Mouse (Mus musculus) spleen, adult 10 weeks (tissue): ENCODE data around the gene Adh7. TPM values are rescaled to one million over a fixed set of nuclear protein-coding genes. Genes with fewer than 3 reads are reported as not detected.

ENCODE experiments used
- polyA plus RNA-seq: library from polyadenylated mRNA; stranded (reverse); fragments of 350-450 nt; fragmentation: Illumina TruSeq; extraction: RNeasy Lipid Tissue Mini Kit (QIAGEN cat#74804); gene quantifications from one replicate; pipeline ENCODE4 v1.2.3, GENCODE M21; 2015; ENCODE audit warnings: low replicate concordance; ENCODE audit not compliant: insufficient read depth

Adh7 gene
- not detected for polyA plus RNA-seq

DNA sequence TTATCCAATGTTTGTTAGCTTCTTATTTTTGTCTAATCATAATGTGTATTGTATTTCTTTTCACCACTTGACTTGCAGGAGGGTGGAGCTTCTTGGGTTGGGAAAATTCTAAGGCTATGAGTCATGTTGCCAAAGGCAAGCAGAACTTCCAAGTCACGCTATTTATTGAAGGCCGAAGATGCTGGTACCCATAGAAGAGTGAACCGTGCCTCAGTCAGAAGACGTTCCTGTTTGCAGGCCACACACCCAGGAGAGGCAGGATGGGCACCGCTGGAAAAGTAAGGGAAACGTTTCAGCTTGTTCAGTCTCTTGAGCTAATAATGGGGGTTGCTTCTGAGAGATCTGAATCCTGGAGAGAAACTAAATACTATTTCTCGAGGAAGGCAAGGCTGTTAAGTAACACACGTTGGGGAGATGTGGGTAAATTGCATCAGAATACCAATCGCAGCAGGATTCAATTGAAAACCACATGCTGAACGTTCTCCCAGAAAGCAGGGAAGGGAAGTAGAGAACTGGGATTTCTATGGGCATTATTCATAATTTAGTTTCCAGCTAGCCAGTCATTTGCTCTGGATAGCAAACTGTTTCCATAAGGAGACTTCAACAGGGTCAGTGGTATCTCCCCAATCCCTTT is at the start of gene Adh7:
Adh7 (plus strand) TSS at position 130 of the 634 bp plus-strand sequence.

DNA sequence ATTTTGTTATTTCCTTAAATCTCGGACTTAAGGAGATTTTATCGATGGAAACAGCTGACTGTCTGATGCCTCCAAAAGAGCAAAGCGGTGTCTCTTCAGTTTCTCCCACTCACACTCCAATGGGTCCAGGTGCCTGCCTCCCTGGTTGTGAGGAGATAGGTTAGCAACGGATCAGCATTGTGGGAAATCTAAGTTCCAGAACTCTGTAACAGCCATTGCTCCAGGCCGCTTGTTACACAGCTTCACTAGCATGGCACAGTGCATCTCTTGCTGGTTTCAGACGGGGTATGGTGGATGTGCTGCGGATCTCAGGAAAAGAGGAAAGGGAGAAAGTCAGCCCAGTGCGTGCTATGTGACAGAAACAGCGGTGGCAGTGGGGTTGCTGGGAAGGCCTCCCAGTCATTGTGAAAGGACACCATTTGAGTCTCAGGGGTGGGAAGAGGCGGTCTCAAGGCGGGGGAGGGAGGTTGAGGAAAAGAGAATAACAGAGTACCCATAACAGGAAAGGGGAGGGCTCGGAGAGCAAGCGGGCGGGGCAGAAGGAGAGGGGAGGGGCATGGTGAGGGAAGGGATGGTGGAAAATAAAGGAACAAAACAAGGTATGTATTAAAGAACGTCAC is 23.8 kb upstream of the Adh7 start, which contains the start of gene 4930579F01Rik:
4930579F01Rik (minus strand) TSS at position 143 of the 620 bp plus-strand sequence.

DNA sequence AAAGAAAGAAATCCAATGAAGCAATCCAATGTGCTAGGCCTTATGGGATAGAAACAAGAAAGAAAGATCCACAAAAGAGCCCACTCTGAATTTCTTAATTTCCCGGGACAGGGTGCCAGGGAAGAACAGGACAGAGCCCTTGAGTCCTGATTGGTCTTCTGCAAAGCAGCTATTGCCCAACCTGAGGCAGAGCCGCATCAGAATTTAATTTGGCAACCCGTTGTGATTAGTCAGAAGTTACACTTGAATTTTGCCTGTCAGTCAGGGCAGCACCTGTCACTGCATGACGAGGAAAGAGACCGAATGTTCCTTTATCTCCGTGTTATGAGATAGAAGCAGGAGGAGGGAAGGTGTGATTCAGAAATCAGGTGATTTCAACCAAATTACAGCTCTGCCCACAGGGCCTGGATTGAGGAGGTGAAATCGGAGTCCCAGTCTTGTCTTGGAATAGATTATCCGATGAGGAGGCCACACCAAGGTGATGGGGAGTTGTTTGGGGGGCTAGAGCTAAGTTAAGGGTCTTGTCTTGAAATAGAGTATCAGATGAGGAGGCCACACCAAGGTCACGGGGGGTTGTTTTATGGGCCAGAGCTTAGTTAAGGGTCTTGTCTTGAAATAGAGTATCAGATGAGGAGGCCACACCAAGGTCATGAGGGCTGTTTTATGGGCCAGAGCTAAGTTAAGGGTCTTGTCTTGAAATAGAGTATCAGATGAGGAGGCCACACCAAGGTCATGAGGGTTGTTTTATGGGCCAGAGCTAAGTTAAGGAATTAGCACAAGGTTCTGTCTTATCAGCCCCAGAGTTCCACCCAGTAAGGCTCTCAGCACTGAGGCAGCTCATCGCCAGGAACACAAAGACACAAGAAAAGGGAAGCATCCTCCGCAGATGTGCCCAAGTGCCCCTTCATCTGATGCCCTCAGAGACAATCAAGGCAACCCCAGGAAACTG is 43.4 kb downstream of the Adh7 start, which contains the start of gene Adh1:
Adh1 (plus strand) TSS at position 271 of the 949 bp plus-strand sequence.

Other genes with a start within 250 kb of the Adh7 start
- 50.9 TPM for gene Dapp1, start 236.2 kb upstream of the Adh7 start, polyA plus RNA-seq
- gene 1110002E22Rik, start 152.7 kb upstream of the Adh7 start, polyA plus RNA-seq: 0.19 TPM
- not detected for gene Gm5105, start 150.4 kb upstream of the Adh7 start, polyA plus RNA-seq
- gene Trmt10a, start 74.3 kb upstream of the Adh7 start, polyA plus RNA-seq: 14.4 TPM
- gene Mttp, start 72.8 kb upstream of the Adh7 start, polyA plus RNA-seq: 2.4 TPM
- gene 4930579F01Rik, start 23.9 kb upstream of the Adh7 start, polyA plus RNA-seq: not detected
- gene Adh1, start 43.2 kb downstream of the Adh7 start, polyA plus RNA-seq: 1.3 TPM
- gene Adh6a, start 95.5 kb downstream of the Adh7 start, polyA plus RNA-seq: not detected
- gene Adh6b, start 124.0 kb downstream of the Adh7 start, polyA plus RNA-seq: not detected
- not detected for gene Adh4, start 197.7 kb downstream of the Adh7 start, polyA plus RNA-seq
- 96.8 TPM for gene Adh5, start 225.3 kb downstream of the Adh7 start, polyA plus RNA-seq